Mouse (Mus musculus): ENCODE measurements around the gene Igf1r. TPM values are rescaled to one million over a fixed set of nuclear protein-coding genes. Genes with fewer than 3 reads are reported as not detected.
"Not testable (repeated sequence)": the region's sequence is repeated elsewhere in the genome, so short reads cannot be mapped to it uniquely, and the experiment has no call there.

Igf1r gene
- polyA plus RNA-seq, 1 experiment = 21.3 TPM

GRCm38 (mm10) chr7:68272607-68273006, 320.0 kb downstream of the Igf1r start:
- Histone ChIP-seq H3K27ac (ENCODE audit: control insufficient read depth, insufficient read depth, low read depth, low read length, poor library complexity) (no peak overlapping the region), H3K4me3 (replicated peaks; ENCODE audit: control insufficient read depth, low read depth, low read length) (no peak overlapping the region), H3K4me1 (ENCODE audit: control insufficient read depth, insufficient read depth, low read length) (no peaks in the 10 kb centered on the region; the same call in 1 of the 2 replicates)
- WGBS = 80% methylated on average over 10 of the region's 10 CpGs
- TF ChIP-seq POLR2A (IDR thresholded peaks at IDR 0.05; ENCODE audit: borderline replicate concordance, control insufficient read depth, low read depth, low read length) = no peak
- TF ChIP-seq CTCF (IDR thresholded peaks at IDR 0.05; ENCODE audit: control insufficient read depth, insufficient read depth, low read length) = no peak

DNA sequence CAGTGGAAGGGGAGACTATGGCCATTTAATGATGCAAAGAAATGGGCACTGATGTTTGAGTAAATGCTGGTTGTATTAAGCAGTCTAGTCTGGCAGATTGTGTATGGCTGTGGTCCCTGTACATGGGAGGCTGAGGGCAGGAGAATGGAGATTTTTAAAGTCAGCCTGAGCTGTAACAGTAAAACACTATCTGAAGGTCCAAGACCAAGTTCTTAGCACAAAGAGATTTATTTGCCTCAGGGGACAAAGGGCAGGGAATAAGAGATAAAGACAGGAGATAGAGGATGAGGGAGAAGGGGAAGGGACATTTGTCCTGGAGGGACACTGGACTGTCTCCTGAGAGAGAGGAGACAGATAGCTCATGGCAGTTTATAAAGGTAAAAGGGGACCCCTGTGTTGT, 320.9 kb downstream of the Igf1r start, which contains the start of gene Fam169b:
Gene Fam169b (plus strand): TSS at position 325 of the 400 bp plus-strand sequence.
- H3K4me1 ChIP-seq (ENCODE audit: control insufficient read depth, insufficient read depth, low read length) = no peaks in the 10 kb centered on the region; the same call in 1 of the 2 replicates
- no peak for TF ChIP-seq POLR2A (IDR thresholded peaks at IDR 0.05; ENCODE audit: borderline replicate concordance, control insufficient read depth, low read depth, low read length)
- TF ChIP-seq CTCF (IDR thresholded peaks at IDR 0.05; ENCODE audit: control insufficient read depth, insufficient read depth, low read length) = no peak
- no peak within 1 kb of the TSS for H3K4me3 ChIP-seq (replicated peaks; ENCODE audit: control insufficient read depth, low read depth, low read length)
- no peak within 1 kb of the TSS for H3K27ac ChIP-seq (ENCODE audit: control insufficient read depth, insufficient read depth, low read depth, low read length, poor library complexity)

- WGBS = 86% methylated on average over 2 of the region's 2 CpGs
- Histone ChIP-seq H3K4me3 (replicated peaks; ENCODE audit: control insufficient read depth, low read depth, low read length) (no peak overlapping the region), H3K27ac (ENCODE audit: control insufficient read depth, insufficient read depth, low read depth, low read length, poor library complexity) (no peak overlapping the region), H3K4me1 (ENCODE audit: control insufficient read depth, insufficient read depth, low read length) (no peaks in the 10 kb centered on the region; the same call in 1 of the 2 replicates)
- TF ChIP-seq CTCF (IDR thresholded peaks at IDR 0.05; ENCODE audit: control insufficient read depth, insufficient read depth, low read length) (no peak), POLR2A (IDR thresholded peaks at IDR 0.05; ENCODE audit: borderline replicate concordance, control insufficient read depth, low read depth, low read length) (no peak)
Observed at GRCm38 (mm10) chr7:68274218-68274617, 321.6 kb downstream of the Igf1r start.

DNA sequence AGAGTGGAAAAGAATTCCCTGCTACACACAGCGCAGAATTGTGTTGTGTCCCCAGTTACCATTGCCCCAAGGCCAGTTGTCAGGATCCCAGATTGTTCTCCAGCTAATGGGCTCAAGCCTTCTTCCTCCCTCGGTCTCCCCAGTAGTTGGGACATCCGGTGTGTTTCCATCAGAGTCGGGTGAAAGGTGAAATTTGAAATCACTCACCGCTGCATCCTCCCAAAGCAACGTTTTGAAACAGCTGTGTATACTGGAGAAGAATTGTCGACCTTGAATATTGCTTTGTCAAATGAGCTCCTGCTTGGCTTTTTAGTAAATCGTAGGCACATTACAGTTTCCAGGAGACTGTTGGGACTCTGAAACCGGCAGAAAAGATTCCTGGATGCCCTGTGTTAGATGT, 322.3 kb downstream of the Igf1r start:
- Histone ChIP-seq H3K4me3 (replicated peaks; ENCODE audit: control insufficient read depth, low read depth, low read length) (no peak overlapping the region), H3K27ac (ENCODE audit: control insufficient read depth, insufficient read depth, low read depth, low read length, poor library complexity) (no peak overlapping the region), H3K4me1 (ENCODE audit: control insufficient read depth, insufficient read depth, low read length) (no peaks in the 10 kb centered on the region; the same call in 1 of the 2 replicates)
- TF ChIP-seq CTCF (IDR thresholded peaks at IDR 0.05; ENCODE audit: control insufficient read depth, insufficient read depth, low read length) = no peak
- TF ChIP-seq POLR2A (IDR thresholded peaks at IDR 0.05; ENCODE audit: borderline replicate concordance, control insufficient read depth, low read depth, low read length) = no peak
- WGBS = 69% methylated on average over 9 of the region's 9 CpGs

- H3K27ac ChIP-seq (ENCODE audit: control insufficient read depth, insufficient read depth, low read depth, low read length, poor library complexity); H3K4me3 ChIP-seq (replicated peaks; ENCODE audit: control insufficient read depth, low read depth, low read length); H3K4me1 ChIP-seq (ENCODE audit: control insufficient read depth, insufficient read depth, low read length): not testable (repeated sequence)
- 56% methylated on average over 9 of the region's 9 CpGs for WGBS
Observed at GRCm38 (mm10) chr7:68275445-68275837, 322.8 kb downstream of the Igf1r start.

DNA sequence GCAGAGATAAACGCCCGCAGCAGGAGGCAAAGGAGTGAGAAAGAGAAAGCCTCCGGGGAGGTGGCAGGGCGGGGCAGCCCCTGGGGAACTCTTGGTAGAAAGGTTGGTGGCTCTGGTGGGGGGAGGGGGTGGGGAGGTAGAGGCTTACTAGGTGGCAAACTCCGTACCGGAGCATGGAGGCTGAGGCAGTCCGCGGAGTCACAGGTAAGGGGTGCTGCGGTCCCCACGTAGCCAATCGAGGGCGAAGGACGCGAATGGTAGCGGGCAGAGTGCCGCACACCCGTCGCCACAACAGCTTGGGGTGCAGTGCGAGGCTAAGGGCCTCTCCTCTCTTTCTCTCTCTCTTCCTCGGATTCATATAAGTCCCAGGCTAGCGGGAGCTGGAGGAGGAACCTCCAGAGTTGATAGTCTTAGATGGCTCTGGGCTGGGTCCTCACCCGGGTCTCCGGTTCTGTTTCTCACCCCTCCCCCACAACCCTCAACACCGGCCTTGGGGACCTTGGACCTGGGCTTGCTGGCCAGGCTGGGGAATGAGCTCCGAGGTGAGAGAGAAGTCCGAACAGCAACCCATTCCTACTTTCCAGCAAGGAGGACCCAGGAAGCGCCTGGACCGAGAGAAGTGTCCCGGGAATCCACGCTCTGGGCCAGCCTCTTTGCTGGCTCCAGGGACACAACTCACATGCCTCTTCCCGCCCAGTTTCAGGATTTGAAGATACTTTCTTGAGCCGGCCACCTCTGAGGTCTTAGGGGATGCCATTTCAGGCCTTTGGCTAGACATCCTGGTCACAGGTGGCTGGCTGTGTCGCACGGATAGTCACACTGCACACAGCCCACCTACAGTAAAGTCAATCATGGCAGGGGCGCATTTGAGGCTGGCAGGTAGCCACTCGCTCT, 323.5 kb downstream of the Igf1r start:
- TF ChIP-seq CTCF (IDR thresholded peaks at IDR 0.05; ENCODE audit: control insufficient read depth, insufficient read depth, low read length) (no peak), POLR2A (IDR thresholded peaks at IDR 0.05; ENCODE audit: borderline replicate concordance, control insufficient read depth, low read depth, low read length) (peak; percentile 70; the same call in 1 of the 2 replicates)
- Histone ChIP-seq H3K4me1 (ENCODE audit: control insufficient read depth, insufficient read depth, low read length) (no peaks in the 10 kb centered on the region; the same call in 1 of the 2 replicates), H3K4me3 (replicated peaks; ENCODE audit: control insufficient read depth, low read depth, low read length) (peak overlapping the region; percentile 82), H3K27ac (ENCODE audit: control insufficient read depth, insufficient read depth, low read depth, low read length, poor library complexity) (peak overlapping the region; percentile 74)
- WGBS = 15% methylated on average over 36 of the region's 36 CpGs

DNA sequence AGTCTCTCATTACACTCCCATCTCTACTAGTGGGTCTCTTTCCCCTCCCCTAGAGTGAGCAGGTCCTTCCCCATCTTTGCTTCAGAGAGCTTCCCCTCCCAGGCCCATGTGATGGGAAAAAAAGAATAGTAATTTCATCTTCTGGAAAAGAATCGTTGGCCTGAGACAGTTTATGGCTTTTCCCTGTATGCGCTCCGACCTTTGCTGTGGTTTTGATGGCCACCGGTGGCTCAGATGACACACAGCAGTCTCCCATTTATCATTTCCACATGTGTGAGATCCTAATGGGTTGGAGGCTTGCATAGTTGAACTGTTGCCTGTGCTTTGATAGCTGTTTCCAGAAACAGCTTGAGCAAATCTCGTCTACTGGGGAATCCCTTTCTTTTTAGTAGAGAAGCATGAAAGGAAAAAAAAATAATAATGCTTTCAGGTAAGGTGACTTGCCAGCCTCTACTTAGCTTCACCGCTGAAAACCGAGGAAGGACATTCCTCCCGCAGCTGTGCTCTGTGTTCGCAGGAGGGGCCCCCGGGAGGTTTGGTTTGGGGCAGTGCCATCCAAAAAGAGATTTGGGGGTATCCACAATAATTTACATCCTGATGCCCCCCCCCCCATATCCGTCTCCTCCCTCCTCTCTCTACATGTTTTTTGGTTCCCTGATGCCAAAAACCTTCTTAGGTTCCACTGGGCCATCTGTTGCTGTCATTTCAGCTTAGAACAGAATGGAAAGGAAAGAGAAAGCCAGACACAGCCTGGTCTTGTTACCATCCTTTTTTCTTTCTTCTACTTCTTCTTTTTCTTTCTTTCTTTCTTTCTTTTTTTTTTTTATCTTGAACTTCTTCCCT, 324.6 kb downstream of the Igf1r start:
- H3K27ac ChIP-seq (ENCODE audit: control insufficient read depth, insufficient read depth, low read depth, low read length, poor library complexity) = no peak overlapping the region
- TF ChIP-seq POLR2A (IDR thresholded peaks at IDR 0.05; ENCODE audit: borderline replicate concordance, control insufficient read depth, low read depth, low read length) = no peak
- no peak for TF ChIP-seq CTCF (IDR thresholded peaks at IDR 0.05; ENCODE audit: control insufficient read depth, insufficient read depth, low read length)
- H3K4me1 ChIP-seq (ENCODE audit: control insufficient read depth, insufficient read depth, low read length) = peaks cover under 1% of the 10 kb centered on the region; the same call in 1 of the 2 replicates
- H3K4me3 ChIP-seq (replicated peaks; ENCODE audit: control insufficient read depth, low read depth, low read length) = no peak overlapping the region
- WGBS = 19% methylated on average over 11 of the region's 11 CpGs

DNA sequence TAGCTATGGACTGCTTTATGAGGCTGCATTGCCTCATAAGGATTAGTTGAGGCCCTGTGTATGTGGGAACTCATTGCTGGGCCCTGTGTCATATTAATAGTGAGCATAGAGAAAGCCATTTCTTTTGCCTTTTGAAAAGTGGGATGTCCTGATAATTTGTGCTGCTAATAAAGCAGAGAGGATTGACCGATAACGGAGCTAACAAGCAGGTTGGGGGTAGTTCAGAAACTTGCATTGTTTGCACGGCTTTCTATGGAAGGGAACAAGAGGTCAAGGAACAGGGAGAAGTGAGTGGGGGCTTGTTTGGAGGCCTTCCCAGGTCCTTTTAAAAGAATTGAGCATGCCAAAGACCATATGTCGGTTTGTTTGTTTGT, 325.3 kb downstream of the Igf1r start:
- no peak overlapping the region for H3K27ac ChIP-seq (ENCODE audit: control insufficient read depth, insufficient read depth, low read depth, low read length, poor library complexity)
- WGBS = 86% methylated on average over 4 of the region's 4 CpGs
- H3K4me1 ChIP-seq (ENCODE audit: control insufficient read depth, insufficient read depth, low read length) = peaks cover 1% of the 10 kb centered on the region; the same call in 1 of the 2 replicates
- H3K4me3 ChIP-seq (replicated peaks; ENCODE audit: control insufficient read depth, low read depth, low read length) = no peak overlapping the region
- TF ChIP-seq POLR2A (IDR thresholded peaks at IDR 0.05; ENCODE audit: borderline replicate concordance, control insufficient read depth, low read depth, low read length) = no peak
- TF ChIP-seq CTCF (IDR thresholded peaks at IDR 0.05; ENCODE audit: control insufficient read depth, insufficient read depth, low read length) = no peak
